Mouse (Mus musculus) cerebellum, adult (tissue): ENCODE results near the gene Tsnaxip1.

ENCODE experiments used
- ATAC-seq: cut with Nextera tagmentation; 2 replicates; pipeline ENCODE4 v1.9.2; 2017; ENCODE audit warnings: mild to moderate bottlenecking, moderate library complexity, mixed read lengths; ENCODE audit not compliant: insufficient number of reproducible peaks, low FRiP score, low TSS enrichment

The Tsnaxip1 gene

DNA sequence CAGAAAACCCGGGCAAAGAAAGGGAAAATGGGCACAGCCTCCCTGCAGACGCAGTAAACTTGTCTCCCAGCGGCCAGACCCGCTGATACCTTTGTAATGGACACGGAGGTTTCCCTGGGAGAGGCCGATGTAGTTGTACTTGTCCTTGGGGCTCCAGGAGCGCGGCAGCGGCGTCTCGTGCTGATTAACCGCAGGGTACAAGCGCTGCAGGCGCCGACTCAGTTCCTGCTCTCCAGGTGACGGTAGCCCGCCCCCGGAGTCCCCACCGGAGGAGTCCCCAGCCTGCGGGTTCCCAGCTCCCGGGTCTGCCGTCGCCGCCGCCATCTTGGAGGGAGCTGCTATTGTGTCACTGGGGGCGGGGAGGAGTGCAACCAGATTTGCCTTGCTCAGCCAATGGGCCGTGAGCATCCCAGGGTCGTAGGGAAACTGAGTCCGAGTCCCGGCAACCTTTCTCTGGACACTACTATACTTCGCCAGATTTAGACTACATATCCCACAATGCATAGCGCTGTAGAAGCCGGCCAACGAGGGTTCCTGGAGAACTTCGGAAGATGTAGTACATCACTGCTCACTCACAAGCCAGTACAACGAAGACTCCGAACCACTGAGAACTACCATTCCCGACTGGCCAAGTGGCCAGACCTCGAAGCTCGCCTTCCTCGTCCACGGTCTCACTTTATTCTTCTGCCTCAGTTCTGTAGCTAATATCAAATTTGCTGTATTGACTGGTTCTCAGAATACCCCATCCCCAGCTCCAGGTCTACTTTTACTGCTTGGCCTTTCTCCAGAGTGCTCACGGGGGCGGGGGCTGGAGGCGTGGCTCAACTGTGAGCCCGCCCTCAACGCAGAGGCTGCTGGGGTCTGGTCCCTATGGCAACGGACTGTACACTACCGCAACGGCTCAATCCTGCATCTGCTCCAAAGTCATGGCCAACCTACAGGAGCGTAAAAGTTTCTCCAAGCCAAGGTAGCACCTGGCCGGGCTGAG is at the start of gene Tsnaxip1, which contains the start of gene Ranbp10:
Tsnaxip1 (plus strand) TSS at position 871 of the 988 bp plus-strand sequence.
Ranbp10 (minus strand) TSS at position 490 of the 988 bp plus-strand sequence.
- ATAC-seq = peak; percentile 98

DNA sequence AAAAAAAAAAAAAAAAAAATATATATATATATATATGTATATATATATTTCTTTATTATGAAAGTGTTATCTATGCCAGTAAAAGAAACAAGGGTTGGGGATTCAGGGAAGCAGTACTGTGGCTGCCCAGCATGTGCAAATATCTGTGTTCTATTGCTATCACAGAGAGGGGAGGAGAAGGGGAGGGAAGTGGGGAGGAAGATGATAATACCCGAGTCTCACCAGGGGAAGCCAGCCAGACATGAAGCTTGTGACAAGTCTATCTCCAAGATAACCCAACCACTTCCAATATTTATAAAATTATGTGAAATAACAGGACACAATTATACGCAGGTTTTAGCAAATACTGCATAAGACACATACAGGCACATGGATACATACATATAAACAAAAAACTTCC is 49.7 kb upstream of the Tsnaxip1 start:
- no peak for ATAC-seq

DNA sequence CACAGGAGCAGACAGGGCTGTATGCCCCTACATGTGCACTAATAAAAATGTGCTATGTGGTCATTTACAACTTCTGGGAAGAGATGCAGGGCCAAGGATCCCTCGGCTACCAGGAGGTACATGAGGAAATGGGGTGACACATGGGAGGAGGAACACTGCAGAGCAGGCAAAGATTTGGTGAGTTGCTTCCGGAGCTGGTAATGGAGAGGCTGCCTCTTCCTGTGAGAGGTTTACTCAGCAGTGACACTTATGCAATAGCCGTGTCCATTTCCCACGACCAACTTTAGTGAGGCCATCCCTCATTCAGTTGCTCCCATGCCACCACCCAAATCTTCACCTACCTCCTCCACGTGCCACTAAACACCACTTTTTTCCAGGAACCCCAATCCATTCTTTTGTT is 47.2 kb upstream of the Tsnaxip1 start:
- no peak for ATAC-seq

DNA sequence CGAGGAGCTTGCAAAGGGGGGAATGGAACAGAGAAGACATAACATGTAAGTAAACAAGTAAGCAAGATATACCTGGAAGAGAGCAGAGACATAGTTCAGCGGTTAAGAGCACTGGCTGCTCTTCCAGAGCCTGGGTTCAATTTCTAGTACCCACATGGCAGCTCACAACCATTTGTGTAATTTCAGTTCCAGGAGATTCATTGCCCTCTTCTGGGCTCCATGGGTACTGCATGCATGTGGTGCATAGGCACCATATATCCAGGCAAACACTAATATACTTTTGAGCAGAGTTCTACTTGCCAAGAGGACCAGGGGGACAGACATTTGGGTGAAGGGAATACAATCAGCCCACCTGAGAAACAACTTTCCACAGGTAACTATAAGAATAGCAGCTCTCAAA is 39.3 kb upstream of the Tsnaxip1 start:
- ATAC-seq = no peak

- ATAC-seq = no peak
Observed at GRCm38 (mm10) chr8:105788927-105789326, 38.6 kb upstream of the Tsnaxip1 start.

DNA sequence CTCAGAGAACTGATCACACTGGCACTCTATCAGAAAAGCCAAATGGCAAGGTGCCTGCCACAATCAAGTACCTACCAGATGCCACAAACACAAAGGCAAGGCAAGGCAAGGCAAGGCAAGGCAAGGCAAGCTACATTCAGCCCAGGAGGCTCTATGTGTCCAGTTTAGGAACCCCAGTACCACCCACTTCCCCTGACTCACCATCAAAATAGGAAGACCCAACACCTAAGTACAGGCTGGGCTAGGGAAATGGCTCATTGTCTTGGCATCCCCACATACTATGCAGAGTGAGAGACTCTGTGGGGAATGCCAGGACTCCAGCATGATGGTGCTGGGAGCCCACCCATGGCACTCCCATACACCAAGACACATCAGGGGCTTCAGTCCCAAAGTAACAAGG is 37.9 kb upstream of the Tsnaxip1 start:
- ATAC-seq = no peak

GRCm38 (mm10) chr8:105793331-105793730 is 34.2 kb upstream of the Tsnaxip1 start:
- no peak for ATAC-seq

- no peak for ATAC-seq
Observed at GRCm38 (mm10) chr8:105794009-105794598, 33.4 kb upstream of the Tsnaxip1 start.

- ATAC-seq = no peak
Observed at GRCm38 (mm10) chr8:105795785-105796184, 31.7 kb upstream of the Tsnaxip1 start.

GRCm38 (mm10) chr8:105798408-105798807 is 29.1 kb upstream of the Tsnaxip1 start:
- no peak for ATAC-seq

- ATAC-seq = no peak
Observed at GRCm38 (mm10) chr8:105799091-105799812, 28.3 kb upstream of the Tsnaxip1 start.

- ATAC-seq = no peak
Observed at GRCm38 (mm10) chr8:105801153-105801904, 26.2 kb upstream of the Tsnaxip1 start.

DNA sequence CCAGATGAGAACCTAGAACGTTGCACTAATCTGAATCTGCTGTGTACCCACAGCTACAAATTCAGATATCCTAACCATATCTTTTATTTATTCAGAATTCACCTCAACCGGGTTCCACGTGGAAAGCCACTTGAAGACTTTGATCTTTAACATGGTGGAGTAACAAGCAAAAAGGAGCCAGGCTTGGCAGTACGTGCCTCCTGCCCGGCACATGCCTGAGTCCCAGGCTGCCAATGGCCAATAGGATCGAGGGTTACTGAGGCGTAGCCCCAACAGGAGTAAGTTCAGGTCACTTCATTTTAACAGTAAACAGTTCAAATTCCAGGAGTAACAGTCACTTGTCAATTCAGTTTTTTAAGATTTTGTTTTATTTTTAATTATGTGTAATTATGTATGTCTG is 22.7 kb upstream of the Tsnaxip1 start:
- no peak for ATAC-seq

- ATAC-seq = no peak
Observed at GRCm38 (mm10) chr8:105805346-105805745, 22.2 kb upstream of the Tsnaxip1 start.

DNA sequence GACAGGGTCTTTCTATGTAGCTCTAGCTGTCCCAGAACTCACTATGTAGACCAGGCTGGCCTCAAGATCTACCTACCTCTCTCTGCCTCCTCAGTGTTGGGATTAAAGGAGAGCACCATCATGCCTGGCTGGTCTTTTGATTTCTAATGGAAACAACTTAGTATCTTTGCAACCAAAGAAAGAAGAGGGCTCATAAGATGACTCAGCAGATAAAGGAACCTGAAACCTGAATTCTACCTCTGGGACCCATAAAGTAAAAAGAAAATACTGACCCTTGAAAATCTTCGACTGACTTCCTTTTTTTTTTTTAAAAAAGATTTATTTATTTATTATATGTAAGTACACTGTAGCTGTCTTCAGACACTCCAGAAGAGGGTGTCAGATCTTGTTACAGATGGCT is 21.6 kb upstream of the Tsnaxip1 start:
- ATAC-seq = no peak

DNA sequence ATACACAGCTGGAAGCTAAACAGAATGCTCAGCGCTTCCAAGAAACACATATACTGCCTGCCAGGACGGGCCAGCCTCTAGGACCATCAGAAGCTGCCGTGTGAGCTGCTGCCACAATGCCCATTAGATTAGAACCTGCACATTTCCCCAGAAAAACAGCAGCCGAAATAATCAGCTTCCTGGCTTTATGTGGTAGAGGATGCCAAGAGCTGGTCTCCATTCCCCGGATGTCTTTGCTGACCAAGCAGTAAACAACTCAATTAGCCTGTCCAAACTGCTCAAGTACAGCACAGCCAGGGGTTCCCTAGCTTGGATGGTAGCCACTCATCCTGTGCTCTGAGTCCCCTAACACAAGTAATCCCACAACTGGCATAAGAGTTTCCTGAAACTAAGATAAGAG is 19.8 kb upstream of the Tsnaxip1 start:
- ATAC-seq = no peak

GRCm38 (mm10) chr8:105808480-105808879 is 19.1 kb upstream of the Tsnaxip1 start:
- no peak for ATAC-seq

DNA sequence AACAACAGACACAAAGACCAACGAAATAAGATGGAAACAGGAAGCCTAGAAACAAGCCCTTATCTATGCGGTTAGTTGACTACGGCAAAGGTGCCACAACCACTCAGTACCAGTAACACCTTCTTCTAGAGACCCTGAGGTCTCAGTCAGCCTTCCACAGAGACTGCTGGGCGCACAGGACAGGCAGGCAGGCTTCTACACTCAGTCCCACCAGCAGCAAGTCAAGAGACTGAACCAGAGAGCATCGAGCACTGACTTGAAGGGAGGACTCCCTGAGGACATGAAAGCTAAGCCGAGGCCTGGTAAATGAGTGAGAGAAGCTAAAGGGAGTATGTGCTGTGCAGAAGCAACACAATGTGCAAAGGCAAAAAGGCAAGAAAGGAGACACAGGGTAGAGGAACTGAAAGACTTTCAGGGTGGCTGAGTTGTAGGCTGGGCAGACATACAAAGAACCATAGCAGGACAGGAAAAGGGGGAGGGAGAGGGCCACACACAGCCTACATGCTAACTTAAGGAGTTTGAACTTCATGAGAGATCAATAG is 17.2 kb upstream of the Tsnaxip1 start:
- no peak for ATAC-seq

GRCm38 (mm10) chr8:105811061-105811460 is 16.5 kb upstream of the Tsnaxip1 start:
- ATAC-seq = peak; percentile 70; the same call in 1 of the 2 replicates

GRCm38 (mm10) chr8:105811543-105811942 is 16.0 kb upstream of the Tsnaxip1 start:
- ATAC-seq = no peak
